Mouse (Mus musculus) gastrocnemius, postnatal 10 days (tissue): ENCODE data around the gene Olfm4. TPM values are rescaled to one million over a fixed set of nuclear protein-coding genes. Genes with fewer than 3 reads are reported as not detected.

Experiments
- DNase-seq: peaks from one replicate; pipeline ENCODE4 v3.0.0; 2021; ENCODE audit warnings: mixed read lengths
- total RNA-seq, 2 experiments: library from RNA; stranded (reverse); gene quantifications; 2 replicates each; pipeline ENCODE4 v1.2.3; 2021

Olfm4 gene
- total RNA-seq, 2 experiments from 2014 or later, result 1.1 TPM; not detected in 1

- no peak for DNase-seq
Measured at GRCm38 (mm10) chr14:80029297-80030001, 45.6 kb downstream of the Olfm4 start.

DNA sequence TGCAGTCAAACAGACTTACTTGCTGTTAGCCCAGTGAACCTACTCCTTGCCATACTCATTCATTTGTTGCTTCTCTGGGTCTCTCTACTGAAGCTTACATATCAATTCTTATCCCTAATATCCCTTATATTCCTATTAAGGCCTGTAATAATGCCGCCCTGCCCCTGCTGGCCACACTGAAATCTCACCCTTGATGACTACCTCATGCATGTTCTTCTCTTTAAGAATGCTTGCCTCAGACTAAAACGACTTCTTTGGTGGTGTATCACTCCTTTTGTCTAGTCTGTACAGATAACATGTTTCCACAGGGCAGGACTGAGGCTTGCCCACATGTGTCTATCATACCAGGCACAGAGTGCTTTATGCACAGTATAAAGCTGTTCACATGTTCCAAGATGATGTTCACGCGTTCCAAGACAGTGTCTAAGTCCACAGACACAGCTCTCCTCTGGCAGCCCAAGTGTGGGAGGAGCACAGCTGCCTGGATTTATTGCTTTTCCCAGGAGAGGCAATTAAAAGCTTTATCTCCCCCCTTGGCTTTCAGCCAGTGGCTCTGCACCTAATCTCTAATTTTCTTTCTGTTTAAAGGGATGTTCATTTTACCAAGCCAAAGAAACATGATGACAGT, 55.9 kb downstream of the Olfm4 start:
- no peak for DNase-seq

DNA sequence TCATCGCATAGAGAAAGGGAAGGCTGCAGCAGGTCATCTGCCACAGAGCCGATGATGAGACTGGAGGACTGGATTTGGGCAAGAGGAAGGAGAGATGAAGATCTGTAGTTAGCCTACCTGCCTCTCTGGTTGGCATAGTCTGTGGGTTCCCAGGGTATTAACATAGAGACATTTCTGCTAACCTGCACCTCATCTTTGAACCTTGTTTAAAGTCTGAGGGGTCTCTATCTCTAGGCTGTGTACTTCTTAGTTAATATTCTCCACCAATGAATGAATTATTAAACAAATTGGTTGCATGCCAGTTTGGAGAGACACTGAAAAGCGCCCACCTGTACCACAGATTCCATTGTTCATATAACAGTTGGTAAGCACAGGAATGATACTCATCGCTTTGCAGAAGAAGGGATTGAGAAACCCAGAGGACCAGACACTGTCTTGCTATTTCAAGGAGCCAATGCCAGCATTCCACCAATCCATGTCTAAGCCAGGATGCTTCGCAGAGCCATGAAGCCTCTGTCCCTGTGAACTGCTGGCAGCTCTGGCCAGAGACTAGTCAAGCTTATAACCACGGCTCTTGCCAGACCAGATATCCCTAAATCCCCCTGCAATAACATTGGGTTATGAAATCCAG, 62.3 kb downstream of the Olfm4 start:
- no peak for DNase-seq

- DNase-seq, result no peak
Measured at GRCm38 (mm10) chr14:80047368-80048101, 63.7 kb downstream of the Olfm4 start.

GRCm38 (mm10) chr14:80055725-80056124, 71.8 kb downstream of the Olfm4 start:
- no peak for DNase-seq

- no peak for DNase-seq
Measured at GRCm38 (mm10) chr14:80061686-80062085, 77.8 kb downstream of the Olfm4 start.

GRCm38 (mm10) chr14:80062896-80063295, 79.0 kb downstream of the Olfm4 start:
- DNase-seq, result no peak

DNA sequence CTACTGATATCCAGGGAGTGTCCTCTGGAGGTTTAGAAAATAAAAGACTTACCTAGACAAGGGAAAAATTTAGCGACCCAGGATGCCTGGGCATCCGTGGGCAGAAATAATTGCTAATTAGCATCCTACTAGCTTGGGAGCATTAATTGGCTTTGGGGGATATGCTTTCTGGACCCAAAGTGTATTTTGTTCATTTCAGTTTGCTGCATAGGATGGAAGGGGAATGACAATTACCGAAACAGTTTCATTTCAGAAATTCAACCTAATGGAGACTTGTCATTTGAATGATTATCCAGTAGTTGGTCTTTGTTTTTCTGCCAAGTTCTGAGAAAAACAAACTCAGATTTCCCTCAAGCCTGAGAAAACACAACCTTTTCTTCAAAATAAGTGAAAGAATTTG, 86.7 kb downstream of the Olfm4 start:
- no peak for DNase-seq

Other genes with a start within 250 kb of the Olfm4 start
- under 1 TPM in 1 of 2 experiments, not detected in 1; 0.18 TPM for gene Pcdh8, start 212.8 kb upstream of the Olfm4 start, total RNA-seq